Mouse (Mus musculus) neutrophil, adult 5-6 weeks (primary cell): ENCODE measurements around the gene Fxr2. TPM values are rescaled to one million over a fixed set of nuclear protein-coding genes. Genes with fewer than 3 reads are reported as not detected.
A peak's percentile ranks its signal among the peaks of the same experiment; 100 is the strongest.

Experiments used
- ATAC-seq: fragments of 151-379, 151-347 bp; 2 replicates; pipeline ENCODE4 v1.8.0; 2017; ENCODE audit warnings: mild to moderate bottlenecking, moderate TSS enrichment; ENCODE audit not compliant: insufficient number of reproducible peaks, poor library complexity, low FRiP score, severe bottlenecking; ENCODE audit errors: extremely low read depth
- total RNA-seq: library from RNA; stranded (forward); fragments of 200-1000 nt; gene quantifications from 2 replicates; pipeline ENCODE4 v1.2.3, GENCODE M21; 2017

Gene Fxr2
- total RNA-seq, 1 experiment from 2014 or later, result 86.1 TPM

DNA sequence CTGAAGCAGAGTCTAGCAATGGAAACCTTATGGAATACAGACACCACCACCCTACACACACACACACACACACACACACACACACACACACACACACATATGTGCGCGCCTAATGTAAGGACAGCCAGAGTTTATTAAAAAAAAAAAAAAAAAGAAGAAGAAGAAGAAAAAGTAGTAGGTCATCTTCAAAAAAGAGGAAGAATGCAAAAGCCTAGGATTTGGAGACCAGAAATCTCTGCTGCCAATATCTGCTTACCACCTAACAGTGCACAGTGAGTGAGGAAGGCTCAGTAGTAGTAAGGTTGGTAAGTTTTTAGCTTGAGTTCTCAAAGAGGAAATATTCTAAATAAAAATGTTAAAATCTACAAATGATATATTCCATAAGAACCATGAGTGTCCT is 46.4 kb downstream of the Fxr2 start:
- no peak for ATAC-seq

GRCm38 (mm10) chr11:69680136-69680855 is 47.5 kb downstream of the Fxr2 start:
- ATAC-seq, result no peak

GRCm38 (mm10) chr11:69681314-69682208 is 48.8 kb downstream of the Fxr2 start, which contains the start of gene Senp3:
Gene Senp3, minus strand, starts transcription at chr11:69682084.
- ATAC-seq, result peak; percentile 84

DNA sequence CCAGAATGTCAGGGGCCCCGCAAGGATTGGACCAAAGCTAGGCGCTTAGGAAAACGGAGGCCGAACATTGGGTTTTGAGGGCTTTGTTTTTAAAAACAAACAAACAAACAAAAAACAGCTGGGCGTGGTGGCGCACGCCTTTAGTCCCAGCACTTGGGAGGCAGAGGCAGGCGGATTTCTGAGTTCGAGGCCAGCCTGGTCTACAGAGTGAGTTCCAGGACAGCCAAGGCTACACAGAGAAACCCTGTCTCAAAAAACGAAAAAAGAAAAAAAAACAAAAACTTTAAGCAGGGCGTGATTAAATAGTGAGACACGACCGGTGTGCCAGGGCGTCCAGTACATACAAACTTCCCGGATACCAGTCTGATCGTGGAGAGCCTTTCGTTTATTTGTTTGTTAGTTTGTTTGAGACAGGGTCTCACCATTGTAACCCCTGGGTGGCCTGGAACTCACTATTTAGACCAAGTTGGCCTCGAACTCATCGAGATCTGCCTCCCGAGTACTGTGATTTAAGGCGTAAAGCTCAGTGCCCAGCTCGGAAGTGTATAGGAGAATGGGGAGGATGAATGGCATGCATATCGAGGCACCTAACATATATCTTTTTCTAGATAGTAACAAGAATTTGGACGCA is 49.5 kb downstream of the Fxr2 start:
- ATAC-seq, result no peak

DNA sequence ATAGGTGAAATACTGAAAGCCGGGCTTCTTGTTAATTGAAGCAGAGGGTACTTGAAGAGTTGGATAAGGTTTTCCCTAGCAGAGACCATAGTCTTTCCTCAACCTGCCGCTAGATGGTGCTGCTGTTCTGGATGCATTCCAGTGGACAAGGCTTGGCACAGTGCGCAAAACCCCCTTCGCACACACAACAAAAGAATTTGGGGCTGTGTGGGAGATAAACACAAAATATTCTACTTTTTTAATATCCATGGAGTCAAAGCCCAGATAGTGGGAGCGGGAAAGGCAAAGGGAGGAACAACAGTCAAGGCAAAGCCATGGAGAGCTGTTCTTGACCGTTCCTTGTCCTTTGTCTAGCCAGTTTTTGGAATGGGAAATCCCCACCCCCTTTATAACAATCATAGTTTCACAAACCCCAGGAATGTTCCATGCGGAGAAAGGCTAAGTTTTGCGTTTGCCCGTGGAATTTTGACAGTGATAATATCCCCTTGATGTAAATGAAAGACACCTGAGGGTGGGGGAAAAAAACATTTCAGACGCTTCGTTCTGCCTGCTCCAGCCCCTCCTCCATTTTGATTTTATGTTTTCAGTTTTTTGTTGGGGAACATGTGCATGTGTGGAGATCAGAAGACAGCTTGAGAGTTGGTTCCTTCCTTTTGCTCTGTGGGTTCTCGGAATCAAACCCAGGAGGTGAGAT is 50.2 kb downstream of the Fxr2 start:
- ATAC-seq, result peak; percentile 66; the same call in 1 of the 2 replicates

- no peak for ATAC-seq
Measured at GRCm38 (mm10) chr11:69683576-69683975, 50.8 kb downstream of the Fxr2 start.

GRCm38 (mm10) chr11:69684128-69684745 is 51.4 kb downstream of the Fxr2 start:
- ATAC-seq, result no peak

DNA sequence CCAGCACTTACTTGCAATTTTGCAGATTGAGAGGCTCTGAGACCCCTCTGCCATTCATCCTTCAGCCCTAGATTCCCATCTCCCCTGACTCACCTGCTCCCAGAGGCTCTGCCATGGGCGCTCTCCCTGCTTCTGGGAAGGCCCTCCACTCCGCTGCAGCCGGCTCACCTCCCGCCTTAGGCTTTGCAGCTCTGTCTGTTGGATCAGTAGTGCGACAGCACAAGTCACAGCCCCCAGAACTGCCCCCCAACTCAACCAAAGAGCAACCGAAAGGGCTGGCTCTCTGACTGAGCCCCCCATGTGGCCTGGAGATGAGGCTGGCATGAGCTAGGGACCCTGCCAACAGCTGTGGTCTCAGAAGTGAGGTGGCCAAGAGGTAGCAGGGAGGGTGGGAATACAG is 52.1 kb downstream of the Fxr2 start:
- ATAC-seq, result no peak

GRCm38 (mm10) chr11:69685526-69686148 is 52.8 kb downstream of the Fxr2 start, which contains the start of gene Tnfsf13:
Gene Tnfsf13, minus strand, starts transcription at chr11:69685784.
- ATAC-seq, result no peak

DNA sequence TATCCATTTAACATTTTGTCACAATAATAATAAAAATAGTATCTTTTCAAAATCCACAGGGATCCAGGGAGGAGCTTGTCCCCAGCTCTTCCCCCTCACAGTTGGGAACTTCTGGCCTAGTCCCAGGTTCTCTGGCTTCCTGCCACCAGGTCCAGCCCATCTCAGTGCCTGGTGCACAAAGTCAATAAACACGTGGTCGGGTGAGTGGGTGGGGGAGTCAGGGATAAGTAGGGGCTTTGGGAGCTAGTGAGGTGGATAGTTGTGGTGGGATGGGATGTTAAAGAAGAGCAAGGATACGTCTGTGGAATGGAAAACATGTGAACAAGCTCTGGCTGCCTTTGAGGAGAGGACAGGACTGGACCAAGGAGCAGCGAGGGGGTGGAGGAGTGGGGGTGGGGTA is 53.6 kb downstream of the Fxr2 start:
- ATAC-seq, result no peak

GRCm38 (mm10) chr11:69687061-69687460 is 54.3 kb downstream of the Fxr2 start:
- no peak for ATAC-seq

GRCm38 (mm10) chr11:69689891-69690290 is 57.1 kb downstream of the Fxr2 start:
- no peak for ATAC-seq

DNA sequence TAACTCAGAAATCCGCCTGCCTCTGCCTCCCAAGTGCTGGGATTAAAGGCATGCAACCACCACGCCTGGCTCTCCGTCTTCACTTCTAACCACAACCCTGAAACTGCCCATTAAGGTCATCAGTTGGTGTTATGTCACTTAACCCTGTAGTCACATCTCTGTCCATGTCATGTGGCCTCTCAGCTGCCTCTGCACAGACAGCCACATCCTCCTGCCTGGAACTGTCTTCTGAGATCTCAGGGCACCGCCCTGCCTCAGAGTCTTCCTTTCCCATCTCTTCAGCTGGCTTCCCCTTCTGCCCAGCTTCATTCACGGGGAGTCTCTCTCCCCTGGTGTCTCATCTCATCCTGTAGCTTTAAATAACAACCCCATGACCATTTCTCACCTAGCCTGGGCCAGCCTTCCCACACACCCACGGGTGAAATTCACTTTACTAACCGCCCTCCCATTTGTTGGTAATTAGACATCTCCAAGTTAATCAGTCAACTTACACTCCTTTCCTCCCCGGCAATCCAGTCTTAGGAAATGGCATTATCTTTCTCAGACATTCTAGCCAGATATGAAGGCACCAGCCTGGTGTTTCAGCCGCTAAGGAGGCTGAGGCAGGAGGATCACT is 59.5 kb downstream of the Fxr2 start:
- ATAC-seq, result no peak

DNA sequence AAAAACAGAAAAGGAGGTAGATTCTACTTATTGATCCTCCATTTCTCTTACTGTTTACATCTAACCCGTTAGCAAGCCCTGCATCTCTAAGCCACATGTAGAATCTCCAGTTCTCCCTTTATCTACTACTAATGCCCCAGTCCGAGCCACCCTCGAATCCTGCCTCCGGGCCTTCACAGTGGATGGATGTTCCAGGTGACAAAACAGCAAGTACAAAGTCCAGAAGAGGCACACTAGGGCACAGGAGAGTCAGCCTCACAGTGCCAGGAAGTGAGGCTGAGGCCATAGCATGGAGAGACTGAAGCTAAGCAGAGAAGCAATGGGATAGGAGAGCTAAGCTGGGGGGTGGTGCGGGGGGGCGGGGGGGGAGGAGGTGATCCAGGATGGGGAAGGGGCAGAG is 60.1 kb downstream of the Fxr2 start:
- ATAC-seq, result no peak

- ATAC-seq, result no peak
Measured at GRCm38 (mm10) chr11:69693421-69693965, 60.7 kb downstream of the Fxr2 start.

- ATAC-seq, result no peak
Measured at GRCm38 (mm10) chr11:69695046-69695360, 62.2 kb downstream of the Fxr2 start.

DNA sequence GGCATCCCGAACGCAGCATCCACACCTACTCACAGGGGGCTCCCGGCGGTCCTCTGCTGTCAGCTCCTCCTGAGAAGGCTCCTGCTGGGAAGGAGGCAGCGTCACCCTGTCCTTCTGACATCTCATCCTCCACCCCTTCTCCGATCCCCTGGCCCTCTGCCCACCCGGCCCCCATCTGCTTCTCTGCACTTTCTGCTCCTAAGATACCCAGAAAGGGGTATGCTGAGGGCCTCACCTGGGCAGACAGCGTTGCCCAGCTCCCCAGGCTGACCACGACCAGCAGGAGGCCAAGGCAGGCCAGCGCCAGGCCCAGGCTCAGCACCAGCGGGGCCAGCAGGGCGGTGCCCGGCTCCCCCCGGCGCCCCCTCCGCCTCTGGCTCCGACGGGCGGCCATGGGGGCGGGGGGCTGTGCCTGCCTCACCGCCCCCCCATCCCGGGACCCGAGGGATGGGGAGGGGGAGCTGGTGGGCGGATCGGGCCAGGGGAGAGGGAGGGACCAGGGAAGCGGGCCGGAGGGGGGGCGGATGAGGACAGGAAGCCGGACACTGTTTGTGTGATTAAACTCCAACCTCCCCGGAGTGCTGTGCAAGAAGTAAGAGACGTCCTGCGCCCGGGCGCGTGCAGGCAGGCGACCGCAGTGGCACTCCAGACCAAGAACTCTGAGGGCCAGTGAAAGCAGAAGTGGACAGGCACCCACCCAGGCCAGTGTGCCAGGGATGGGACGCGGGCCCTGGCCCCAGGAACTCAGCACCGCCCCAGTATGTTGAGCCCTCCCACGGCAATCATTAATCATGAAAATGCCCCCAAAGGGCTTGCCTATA is 62.8 kb downstream of the Fxr2 start, which contains the start of the genes Tnfsf12 and Tnfsfm13:
Tnfsf12 (minus strand) TSS at position 489 of the 821 bp plus-strand sequence.
Tnfsfm13 (minus strand) TSS at position 738 of the 821 bp plus-strand sequence.
- 0 out of 2 replicates have a peak, but pooled peaks have one; percentile 34 for ATAC-seq
